Mouse (Mus musculus) myocyte (in vitro differentiated cells): ENCODE measurements around the gene Gtpbp3.

Experiments
- CEBPB ChIP-seq: IDR thresholded peaks from 2 replicates; pipeline ENCODE4 v1.6.1; 2011; ENCODE audit warnings: mild to moderate bottlenecking, moderate library complexity; ENCODE audit not compliant: poor library complexity, insufficient read depth, severe bottlenecking
- E2F4 ChIP-seq: IDR thresholded peaks from one replicate; pipeline ENCODE4 v1.6.1; 2011; ENCODE audit warnings: mild to moderate bottlenecking, control low read depth, moderate library complexity; ENCODE audit not compliant: insufficient read depth
- MAX ChIP-seq: IDR thresholded peaks from one replicate; pipeline ENCODE4 v1.6.1; 2011; ENCODE audit warnings: low read depth, mild to moderate bottlenecking, control low read depth
- MYOD1 ChIP-seq, 3 experiments: IDR thresholded peaks; one replicate each; pipeline ENCODE4 v1.6.1; 2011; ENCODE audit warnings: control low read depth in 2 of 3, low read depth in 2 of 3, mild to moderate bottlenecking in 2 of 3, moderate library complexity in 1 of 3; ENCODE audit not compliant: insufficient read length in 2 of 3, control insufficient read depth in 1 of 3
- MYOG ChIP-seq, 3 experiments: IDR thresholded peaks; one replicate each; pipeline ENCODE4 v1.6.1; 2011; ENCODE audit warnings: control low read depth in 2 of 3, low read depth in 2 of 3, mild to moderate bottlenecking in 2 of 3; ENCODE audit not compliant: insufficient read length in 2 of 3, control insufficient read depth in 1 of 3, insufficient read depth in 1 of 3
- TCF12 ChIP-seq: IDR thresholded peaks from one replicate; pipeline ENCODE4 v1.6.1; 2011; ENCODE audit warnings: mild to moderate bottlenecking, control low read depth; ENCODE audit not compliant: poor library complexity, insufficient read depth, severe bottlenecking
- USF1 ChIP-seq: IDR thresholded peaks from one replicate; pipeline ENCODE4 v1.6.1; 2011; ENCODE audit warnings: low read depth, mild to moderate bottlenecking, control low read depth, moderate library complexity

GRCm38 (mm10) chr8:71528362-71529073 lies 40.6 kb downstream of the Gtpbp3 start:
- no peak for TF ChIP-seq E2F4
- TF ChIP-seq TCF12: no peak
- TF ChIP-seq MYOD1 (IDR thresholded peaks at IDR 0.05; ENCODE audit: control insufficient read depth in 1 of 3, insufficient read length in 2 of 3, low read depth in 2 of 3): no peak
- TF ChIP-seq CEBPB: no peak
- TF ChIP-seq MAX: no peak
- TF ChIP-seq USF1: no peak
- no peak for TF ChIP-seq MYOG (IDR thresholded peaks at IDR 0.05; ENCODE audit: control insufficient read depth in 1 of 3, insufficient read depth in 1 of 3, insufficient read length in 2 of 3, low read depth in 2 of 3)
